Mouse (Mus musculus): Measurements from ENCODE around the gene Arhgap28. TPM values are rescaled to one million over a fixed set of nuclear protein-coding genes. Genes with fewer than 3 reads are reported as not detected.

Gene Arhgap28
- polyA plus RNA-seq, 1 experiment from 2014 or later = 22.9 TPM

DNA sequence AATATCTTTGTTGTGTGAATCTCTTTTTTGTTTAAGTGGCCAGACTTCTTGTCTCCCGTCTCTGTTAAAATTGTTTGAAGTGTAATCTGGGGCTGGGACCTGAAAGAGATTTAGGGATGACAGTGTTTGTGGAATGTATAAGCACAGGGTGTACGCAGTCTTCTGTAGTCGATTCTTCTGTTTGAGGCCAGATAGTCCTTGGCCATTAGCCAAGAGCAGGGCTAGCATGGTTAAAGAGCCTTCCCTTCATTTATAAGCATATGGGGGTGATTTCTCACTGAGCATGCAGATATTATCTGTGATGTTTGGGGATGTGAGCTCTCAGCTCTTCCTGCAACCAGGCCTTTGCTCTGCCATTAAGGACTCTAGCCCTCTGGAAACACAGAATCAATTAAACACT, 13.2 kb upstream of the Arhgap28 start:
- Histone ChIP-seq H3K9ac (replicated peaks; ENCODE audit: low read length) (no peak overlapping the region), H3K4me3 (ENCODE audit: low read length) (no peak overlapping the region), H3K4me2 (replicated peaks; ENCODE audit: low read depth, low read length) (no peak overlapping the region), H3K9me3 (ENCODE audit: low read length) (no peaks in the 10 kb centered on the region), H3K27ac (ENCODE audit: low read length) (no peak overlapping the region), H3K36me3 (ENCODE audit: insufficient read depth, low read length) (no peaks in the 10 kb centered on the region), H3K4me1 (ENCODE audit: insufficient read depth, low read length) (0 out of 2 replicates have a peak, but pooled peaks cover 8% of the 10 kb centered on the region), H3K27me3 (ENCODE audit: insufficient read depth, low read length) (no peaks in the 10 kb centered on the region)
- WGBS = 54% methylated on average over 3 of the region's 3 CpGs
- no peak for ATAC-seq (ENCODE audit: low FRiP score, low TSS enrichment)

DNA sequence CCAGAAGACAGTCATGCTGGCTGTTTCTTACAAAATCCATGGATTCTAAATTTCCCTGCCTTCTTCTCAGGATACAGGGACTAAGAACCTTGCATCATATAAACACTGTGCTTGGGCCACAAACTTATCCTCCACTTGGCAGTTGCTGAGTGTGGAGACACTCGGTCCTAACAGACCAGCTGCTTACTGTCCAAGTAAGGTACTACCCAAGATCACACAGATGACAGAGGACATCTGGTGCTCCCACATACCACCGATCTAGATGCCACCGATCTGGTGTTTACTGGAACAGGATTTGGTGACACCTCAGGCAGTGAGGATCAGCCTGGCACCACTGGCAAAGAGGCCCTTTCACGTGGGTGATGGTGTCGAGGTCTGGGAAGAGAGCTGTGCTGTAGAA, 7.7 kb upstream of the Arhgap28 start:
- Histone ChIP-seq H3K4me3 (ENCODE audit: low read length) (no peak overlapping the region), H3K36me3 (ENCODE audit: insufficient read depth, low read length) (no peaks in the 10 kb centered on the region), H3K4me2 (replicated peaks; ENCODE audit: low read depth, low read length) (no peak overlapping the region), H3K4me1 (ENCODE audit: insufficient read depth, low read length) (no peaks in the 10 kb centered on the region), H3K9me3 (ENCODE audit: low read length) (no peaks in the 10 kb centered on the region; the same call in 1 of the 2 replicates), H3K27me3 (ENCODE audit: insufficient read depth, low read length) (no peaks in the 10 kb centered on the region), H3K9ac (replicated peaks; ENCODE audit: low read length) (no peak overlapping the region), H3K27ac (ENCODE audit: low read length) (no peak overlapping the region)
- ATAC-seq (ENCODE audit: low FRiP score, low TSS enrichment) = no peak
- 69% methylated on average over 5 of the region's 5 CpGs for WGBS

DNA sequence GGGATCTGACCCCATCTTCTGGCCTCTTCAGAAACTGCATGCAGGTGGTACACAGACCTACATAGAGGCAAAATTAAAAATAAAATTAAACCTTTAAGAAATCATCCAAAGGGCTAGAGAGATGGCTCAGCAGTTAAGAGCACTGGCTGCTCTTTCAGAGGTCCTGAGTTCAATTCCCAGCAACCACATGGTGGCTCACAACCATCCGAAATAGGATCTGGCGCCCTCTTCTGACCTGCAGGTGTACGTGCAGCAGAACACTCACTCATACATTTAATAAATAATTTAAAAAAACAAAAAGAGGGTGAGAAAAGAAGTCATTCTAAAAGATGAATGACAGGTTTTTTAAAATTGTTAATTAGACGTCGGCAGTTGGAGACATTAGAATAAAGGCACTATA, 6.1 kb upstream of the Arhgap28 start:
- Histone ChIP-seq H3K4me3 (ENCODE audit: low read length) (no peak overlapping the region), H3K4me1 (ENCODE audit: insufficient read depth, low read length) (peaks cover 4% of the 10 kb centered on the region), H3K9ac (replicated peaks; ENCODE audit: low read length) (no peak overlapping the region), H3K27me3 (ENCODE audit: insufficient read depth, low read length) (no peaks in the 10 kb centered on the region), H3K36me3 (ENCODE audit: insufficient read depth, low read length) (no peaks in the 10 kb centered on the region), H3K27ac (ENCODE audit: low read length) (no peak overlapping the region), H3K9me3 (ENCODE audit: low read length) (peaks cover 2% of the 10 kb centered on the region; the same call in 1 of the 2 replicates), H3K4me2 (replicated peaks; ENCODE audit: low read depth, low read length) (no peak overlapping the region)
- no peak for ATAC-seq (ENCODE audit: low FRiP score, low TSS enrichment)
- 96% methylated on average over 5 of the region's 5 CpGs for WGBS

DNA sequence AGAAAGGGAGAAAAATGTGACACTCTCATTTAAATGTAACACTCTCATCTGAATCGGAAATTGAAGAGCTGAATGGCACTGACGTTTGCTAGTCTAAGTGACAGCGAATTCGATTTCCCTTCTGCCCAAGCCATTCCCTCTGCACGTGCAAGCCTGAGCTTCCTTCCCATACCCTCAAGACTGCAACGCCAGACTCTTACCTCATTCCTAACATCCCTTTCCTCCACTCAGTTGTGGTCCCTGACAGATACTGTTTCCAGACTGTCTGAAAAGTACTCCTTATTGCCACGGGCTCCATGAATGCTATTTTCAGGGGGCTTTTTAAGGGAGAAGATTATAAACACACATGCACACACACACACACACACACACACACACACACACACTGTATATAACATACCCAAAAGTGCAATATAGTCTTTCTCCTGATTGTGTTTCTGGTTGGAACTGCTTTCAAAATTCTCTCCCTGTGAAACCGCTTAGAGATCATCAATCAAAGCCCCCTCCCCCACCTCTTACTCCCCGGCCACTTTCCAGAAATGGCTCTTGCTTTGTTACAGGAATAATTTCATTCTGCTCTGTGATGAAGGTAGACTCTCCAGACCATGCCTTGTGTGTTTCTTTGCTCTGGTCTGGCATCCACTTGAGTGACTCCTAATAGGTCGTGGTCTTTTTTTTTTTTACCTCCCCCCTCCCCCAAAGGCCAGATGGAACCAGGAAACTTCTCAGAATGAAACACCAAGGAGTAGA, 836 bp upstream of the Arhgap28 start:
- WGBS = 2% methylated on average over 10 of the region's 10 CpGs
- Histone ChIP-seq H3K9ac (replicated peaks; ENCODE audit: low read length) (peak overlapping the region; percentile 70), H3K4me1 (ENCODE audit: insufficient read depth, low read length) (peaks cover 31% of the 10 kb centered on the region), H3K27ac (ENCODE audit: low read length) (peak overlapping the region; percentile 95), H3K27me3 (ENCODE audit: insufficient read depth, low read length) (no peaks in the 10 kb centered on the region), H3K4me3 (ENCODE audit: low read length) (peak overlapping the region; percentile 63), H3K9me3 (ENCODE audit: low read length) (peaks cover 2% of the 10 kb centered on the region; the same call in 1 of the 2 replicates), H3K4me2 (replicated peaks; ENCODE audit: low read depth, low read length) (peak overlapping the region; percentile 75), H3K36me3 (ENCODE audit: insufficient read depth, low read length) (no peaks in the 10 kb centered on the region)
- peak; percentile 61; the same call in 1 of the 2 replicates for ATAC-seq (ENCODE audit: low FRiP score, low TSS enrichment)

DNA sequence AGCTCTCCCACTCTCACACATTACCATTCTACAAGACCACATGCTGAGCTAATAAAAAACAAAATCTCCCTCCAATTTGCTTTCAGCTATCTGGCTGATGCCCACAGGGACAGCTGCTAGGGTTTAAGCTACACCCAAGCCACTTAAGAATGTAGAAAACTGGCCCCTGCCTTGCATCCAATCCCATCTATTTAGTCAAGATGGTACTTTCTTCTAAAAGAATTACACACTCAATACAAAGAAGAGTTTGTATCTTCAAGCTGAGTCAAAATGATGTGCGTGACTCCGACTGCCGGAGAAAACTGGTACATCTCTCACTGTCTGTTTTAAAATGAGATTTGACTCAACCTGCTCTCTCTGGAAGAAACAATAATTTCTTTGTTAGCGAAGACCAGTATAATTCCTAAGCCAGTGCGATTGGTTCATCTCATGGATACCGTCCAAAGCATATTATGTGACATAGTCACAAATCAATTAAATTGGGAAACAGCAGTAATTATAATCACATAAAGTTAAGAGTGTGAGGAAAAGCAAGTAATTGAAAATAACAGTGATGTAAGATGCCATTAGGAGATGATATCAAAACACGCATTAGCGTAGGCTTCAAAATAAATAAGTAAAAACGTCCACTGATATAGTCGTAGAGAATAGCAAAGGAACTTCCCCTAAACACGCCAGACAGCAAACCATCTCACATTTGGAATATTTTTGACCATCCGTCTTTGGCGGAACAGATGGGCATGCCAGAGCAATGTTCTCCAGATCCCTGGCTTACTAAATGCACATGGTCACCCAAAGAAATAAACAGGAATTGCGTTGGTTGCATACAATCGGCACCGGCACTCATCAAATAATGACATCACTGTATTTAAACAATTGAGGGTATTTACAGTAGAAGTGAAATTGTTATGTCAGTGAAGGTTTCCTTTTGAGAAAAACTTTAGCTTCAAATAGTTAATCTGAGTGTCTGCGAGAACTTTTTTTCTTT, 1.0 kb downstream of the Arhgap28 start:
- Histone ChIP-seq H3K9me3 (ENCODE audit: low read length) (0 out of 2 replicates have a peak, but pooled peaks cover 2% of the 10 kb centered on the region), H3K4me1 (ENCODE audit: insufficient read depth, low read length) (peaks cover 31% of the 10 kb centered on the region), H3K9ac (replicated peaks; ENCODE audit: low read length) (peak overlapping the region; percentile 70), H3K4me2 (replicated peaks; ENCODE audit: low read depth, low read length) (peak overlapping the region; percentile 75), H3K36me3 (ENCODE audit: insufficient read depth, low read length) (no peaks in the 10 kb centered on the region), H3K27me3 (ENCODE audit: insufficient read depth, low read length) (no peaks in the 10 kb centered on the region), H3K4me3 (ENCODE audit: low read length) (peak overlapping the region; percentile 63), H3K27ac (ENCODE audit: low read length) (peak overlapping the region; percentile 8; the same call in 1 of the 2 replicates)
- WGBS = 21% methylated on average over 17 of the region's 17 CpGs
- no peak for ATAC-seq (ENCODE audit: low FRiP score, low TSS enrichment)

DNA sequence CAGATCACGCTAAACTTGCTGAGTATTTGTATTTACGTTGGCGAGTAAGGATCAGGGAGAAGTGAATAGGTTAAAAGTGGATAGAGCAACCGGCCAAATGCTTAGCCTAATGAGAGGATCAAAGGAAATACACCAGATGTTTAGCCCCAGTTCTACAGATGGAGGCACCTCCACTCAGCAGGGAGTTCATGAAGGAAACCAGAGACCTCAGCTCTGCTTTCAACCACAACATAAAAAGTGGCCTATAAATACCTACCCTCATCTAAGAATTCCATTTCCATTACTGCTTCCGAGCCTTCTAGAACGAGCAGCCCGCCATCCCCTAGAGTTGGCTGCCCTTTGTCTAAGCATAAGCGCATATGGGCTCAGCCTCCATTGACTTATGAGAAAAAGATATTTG, 4.1 kb downstream of the Arhgap28 start:
- no peak overlapping the region for H3K27ac ChIP-seq (ENCODE audit: low read length)

GRCm38 (mm10) chr17:67996769-67997155, 7.2 kb downstream of the Arhgap28 start:
- H3K9ac ChIP-seq (replicated peaks; ENCODE audit: low read length) = no peak overlapping the region
- no peaks in the 10 kb centered on the region for H3K27me3 ChIP-seq (ENCODE audit: insufficient read depth, low read length)
- no peak overlapping the region for H3K4me3 ChIP-seq (ENCODE audit: low read length)
- no peaks in the 10 kb centered on the region for H3K9me3 ChIP-seq (ENCODE audit: low read length)
- 71% methylated on average over 7 of the region's 7 CpGs for WGBS
- no peak for ATAC-seq (ENCODE audit: low FRiP score, low TSS enrichment)
- no peaks in the 10 kb centered on the region for H3K36me3 ChIP-seq (ENCODE audit: insufficient read depth, low read length)
- H3K27ac ChIP-seq (ENCODE audit: low read length) = 0 out of 2 replicates have a peak overlapping the region, but pooled peaks have one; percentile 63
- peaks cover 31% of the 10 kb centered on the region for H3K4me1 ChIP-seq (ENCODE audit: insufficient read depth, low read length)
- no peak overlapping the region; the same call in 1 of the 2 replicates for H3K4me2 ChIP-seq (replicated peaks; ENCODE audit: low read depth, low read length)

More for the DNA sequence above, 4.1 kb downstream of the Arhgap28 start:
- ATAC-seq (ENCODE audit: low FRiP score, low TSS enrichment) = no peak
- Histone ChIP-seq H3K36me3 (ENCODE audit: insufficient read depth, low read length) (no peaks in the 10 kb centered on the region), H3K9ac (replicated peaks; ENCODE audit: low read length) (no peak overlapping the region), H3K4me3 (ENCODE audit: low read length) (no peak overlapping the region), H3K4me2 (replicated peaks; ENCODE audit: low read depth, low read length) (no peak overlapping the region), H3K9me3 (ENCODE audit: low read length) (no peaks in the 10 kb centered on the region), H3K27me3 (ENCODE audit: insufficient read depth, low read length) (no peaks in the 10 kb centered on the region), H3K4me1 (ENCODE audit: insufficient read depth, low read length) (peaks cover 44% of the 10 kb centered on the region)
- WGBS = 37% methylated on average over 8 of the region's 8 CpGs

GRCm38 (mm10) chr17:67996097-67996768, 7.7 kb downstream of the Arhgap28 start:
- Histone ChIP-seq H3K27ac (ENCODE audit: low read length) (peak overlapping the region; percentile 63), H3K9ac (replicated peaks; ENCODE audit: low read length) (no peak overlapping the region), H3K27me3 (ENCODE audit: insufficient read depth, low read length) (no peaks in the 10 kb centered on the region), H3K4me1 (ENCODE audit: insufficient read depth, low read length) (peaks cover 26% of the 10 kb centered on the region), H3K4me3 (ENCODE audit: low read length) (peak overlapping the region; percentile 15), H3K9me3 (ENCODE audit: low read length) (no peaks in the 10 kb centered on the region), H3K36me3 (ENCODE audit: insufficient read depth, low read length) (no peaks in the 10 kb centered on the region), H3K4me2 (replicated peaks; ENCODE audit: low read depth, low read length) (peak overlapping the region; percentile 44)
- ATAC-seq (ENCODE audit: low FRiP score, low TSS enrichment) = peak; percentile 75
- 8% methylated on average over 14 of the region's 14 CpGs for WGBS

GRCm38 (mm10) chr17:67995277-67995819, 8.6 kb downstream of the Arhgap28 start:
- no peaks in the 10 kb centered on the region for H3K36me3 ChIP-seq (ENCODE audit: insufficient read depth, low read length)
- peak; percentile 46 for ATAC-seq (ENCODE audit: low FRiP score, low TSS enrichment)
- peak overlapping the region; percentile 21; the same call in 1 of the 2 replicates for H3K4me2 ChIP-seq (replicated peaks; ENCODE audit: low read depth, low read length)
- H3K27me3 ChIP-seq (ENCODE audit: insufficient read depth, low read length) = no peaks in the 10 kb centered on the region
- 49% methylated on average over 2 of the region's 2 CpGs for WGBS
- H3K27ac ChIP-seq (ENCODE audit: low read length) = peak overlapping the region; percentile 53; the same call in 1 of the 2 replicates
- H3K9me3 ChIP-seq (ENCODE audit: low read length) = no peaks in the 10 kb centered on the region
- no peak overlapping the region for H3K4me3 ChIP-seq (ENCODE audit: low read length)
- H3K9ac ChIP-seq (replicated peaks; ENCODE audit: low read length) = no peak overlapping the region
- H3K4me1 ChIP-seq (ENCODE audit: insufficient read depth, low read length) = peaks cover 25% of the 10 kb centered on the region

Measured in kidney, embryonic 16.5 days (tissue).